Mouse (Mus musculus): ENCODE results near the gene Myocd. TPM values are rescaled to one million over a fixed set of nuclear protein-coding genes. Genes with fewer than 3 reads are reported as not detected.
A peak's percentile ranks its signal among the peaks of the same experiment; 100 is the strongest.

Gene Myocd
- polyA plus RNA-seq, 1 experiment from 2014 or later: 0.20 TPM

DNA sequence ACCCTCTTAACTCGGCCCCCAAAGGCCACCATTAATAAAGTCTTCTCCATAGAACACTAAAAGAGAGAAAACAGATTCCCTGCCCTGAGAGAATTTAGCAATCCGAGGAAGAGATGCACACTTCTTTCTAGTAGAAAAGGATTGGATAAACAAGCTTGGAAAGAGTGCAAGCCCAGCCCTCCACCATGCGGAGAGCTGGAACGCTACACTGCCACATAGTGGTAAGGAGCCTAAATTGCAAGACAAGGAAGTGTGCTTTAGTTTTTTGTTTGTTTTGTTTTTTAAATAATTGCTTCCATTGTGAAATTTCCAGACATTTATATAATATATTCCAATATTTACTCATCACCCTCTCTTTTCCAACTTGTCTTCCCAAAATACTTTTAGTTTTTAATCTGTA, 140.7 kb downstream of the Myocd start:
- Histone ChIP-seq H3K4me1 (replicated peaks) (peaks cover 25% of the 10 kb centered on the region), H3K4me3 (replicated peaks) (no peak overlapping the region), H3K4me2 (replicated peaks) (no peak overlapping the region), H3K27ac (no peak overlapping the region), H3K36me3 (no peaks in the 10 kb centered on the region; the same call in 1 of the 2 replicates), H3K27me3 (no peaks in the 10 kb centered on the region), H3K9me3 (no peaks in the 10 kb centered on the region), H3K9ac (replicated peaks) (no peak overlapping the region)
- no peak for ATAC-seq
- 84% methylated on average over 4 of the region's 4 CpGs for WGBS

DNA sequence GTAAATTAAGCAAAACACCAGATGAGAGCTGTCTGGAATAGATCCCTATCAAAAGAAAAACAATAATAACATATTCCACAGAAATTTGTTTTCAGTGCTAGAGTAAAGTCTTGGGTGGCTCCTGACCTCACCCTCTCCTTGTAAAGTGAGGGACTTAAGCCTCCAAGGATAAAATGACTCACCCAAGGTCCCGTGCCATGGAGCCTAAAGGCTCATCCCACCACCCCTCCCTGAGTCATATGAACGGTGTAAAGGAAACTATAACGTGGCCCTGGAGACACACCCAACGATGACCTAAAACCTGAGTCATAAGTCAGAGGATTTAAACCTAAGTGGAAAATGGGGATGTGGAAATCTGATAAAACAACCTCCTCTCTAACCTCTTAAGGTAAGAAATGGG, 141.1 kb downstream of the Myocd start:
- no peaks in the 10 kb centered on the region; the same call in 1 of the 2 replicates for H3K36me3 ChIP-seq
- H3K4me3 ChIP-seq (replicated peaks): no peak overlapping the region
- H3K27ac ChIP-seq: no peak overlapping the region
- 86% methylated on average over 4 of the region's 4 CpGs for WGBS
- no peak overlapping the region for H3K9ac ChIP-seq (replicated peaks)
- H3K27me3 ChIP-seq: no peaks in the 10 kb centered on the region
- H3K4me1 ChIP-seq (replicated peaks): peaks cover 25% of the 10 kb centered on the region
- ATAC-seq: no peak
- H3K4me2 ChIP-seq (replicated peaks): no peak overlapping the region
- no peaks in the 10 kb centered on the region for H3K9me3 ChIP-seq

DNA sequence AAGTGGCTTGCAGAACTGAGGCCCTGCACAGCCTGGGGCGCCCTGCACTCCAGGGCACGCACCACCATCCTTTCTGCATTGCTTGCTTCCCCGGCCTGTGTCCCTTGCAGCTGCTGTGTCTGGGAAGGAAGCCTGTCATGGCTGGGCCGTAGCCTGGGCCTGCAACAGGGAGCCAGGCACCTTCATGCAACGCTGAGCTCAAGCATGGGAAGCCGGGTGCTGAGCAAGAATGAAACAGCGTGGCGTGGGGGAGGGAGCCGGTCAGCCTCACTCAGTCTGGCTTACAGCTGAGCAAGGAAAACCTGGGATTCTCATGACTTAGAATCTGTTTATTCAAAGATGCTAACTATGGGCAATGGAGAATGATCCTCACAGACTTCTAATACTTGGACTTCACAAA, 143.2 kb downstream of the Myocd start:
- peak; percentile 41; the same call in 1 of the 2 replicates for ATAC-seq
- 0 out of 2 replicates have a peak overlapping the region, but pooled peaks have one; percentile 29 for H3K9ac ChIP-seq (replicated peaks)
- peak overlapping the region; percentile 47; the same call in 1 of the 2 replicates for H3K27ac ChIP-seq

More for the DNA sequence above, 143.2 kb downstream of the Myocd start:
- Histone ChIP-seq H3K4me2 (replicated peaks) (no peak overlapping the region), H3K9me3 (no peaks in the 10 kb centered on the region), H3K4me3 (replicated peaks) (no peak overlapping the region), H3K36me3 (no peaks in the 10 kb centered on the region; the same call in 1 of the 2 replicates), H3K4me1 (replicated peaks) (peaks cover 25% of the 10 kb centered on the region), H3K27me3 (no peaks in the 10 kb centered on the region)
- 47% methylated on average over 9 of the region's 9 CpGs for WGBS

Other genes starting within 250 kb of the Myocd start
- gene 1700086D15Rik, start 110.1 kb downstream of the Myocd start, polyA plus RNA-seq (2015; fragmentation: Nextera tagmentation; extraction: Ambion mirVana): 0.24 TPM in 1 of 2 replicates, not detected in the other
- gene Arhgap44, start 107.0 kb downstream of the Myocd start, polyA plus RNA-seq (2015; fragmentation: Nextera tagmentation; extraction: Ambion mirVana): 7.2 and 9.3 TPM in 2 replicates